Mouse (Mus musculus) hindbrain, postnatal 0 days (tissue): ENCODE data around the gene En2. TPM values are rescaled to one million over a fixed set of nuclear protein-coding genes. Genes with fewer than 3 reads are reported as not detected.

Source experiments
- ATAC-seq: fragments of 200-750 bp; cut with Nextera tagmentation; 2 replicates; pipeline ENCODE4 v1.8.0; 2017; ENCODE audit warnings: mild to moderate bottlenecking, moderate TSS enrichment, moderate library complexity
- DNase-seq: peaks from one replicate; pipeline ENCODE4 v3.0.0-alpha.2; 2015; ENCODE audit warnings: low spot score
- H3K27ac ChIP-seq: fragments of 300-500 bp; sonication (generic); 2 replicates; pipeline ENCODE4 v1.5.1; 2014; ENCODE audit warnings: mild to moderate bottlenecking
- H3K27me3 ChIP-seq: fragments of 300-500 bp; sonication (generic); 2 replicates; pipeline ENCODE4 v1.6.1; 2014; ENCODE audit warnings: low read length, mixed read lengths; ENCODE audit not compliant: insufficient read depth
- H3K36me3 ChIP-seq: fragments of 300-500 bp; sonication (generic); 2 replicates; pipeline ENCODE4 v1.6.1; 2014; ENCODE audit warnings: low read length, mixed read lengths; ENCODE audit not compliant: insufficient read depth
- H3K4me1 ChIP-seq: fragments of 300-500 bp; sonication (generic); 2 replicates; pipeline ENCODE4 v1.6.1; 2014; ENCODE audit warnings: antibody characterized with exemption, low read length, mixed read lengths; ENCODE audit not compliant: insufficient read depth
- H3K4me2 ChIP-seq: fragments of 300-500 bp; sonication (generic); 2 replicates; pipeline ENCODE4 v1.6.1; 2014; ENCODE audit warnings: low read depth, mild to moderate bottlenecking, low read length, moderate library complexity, mixed read lengths
- H3K4me3 ChIP-seq: fragments of 300-500 bp; sonication (generic); 2 replicates; pipeline ENCODE4 v1.5.1; 2014; ENCODE audit warnings: low read length
- H3K9ac ChIP-seq: fragments of 300-500 bp; sonication (generic); replicated peaks from 2 replicates; pipeline ENCODE4 v1.6.1; 2014; ENCODE audit warnings: mild to moderate bottlenecking, low read length, moderate library complexity, mixed read lengths
- H3K9me3 ChIP-seq: fragments of 300-500 bp; sonication (generic); 2 replicates; pipeline ENCODE4 v1.6.1; 2016; ENCODE audit warnings: low read length, mixed read lengths
- CTCF ChIP-seq: IDR thresholded peaks from 2 replicates; pipeline ENCODE4 v1.5.1; 2016; ENCODE audit warnings: antibody characterized with exemption, control low read depth, low read depth
- WGBS: fragments of 180-500 bp; shearing (Covaris S2); extraction: QIAGEN DNeasy Blood & Tissue Kit; methylation state at CpG from one replicate; pipeline ENCODE4 v1.1.7; 2014; 5-methylcytosine and 5-hydroxymethylcytosine counted together
- polyA plus RNA-seq: library from polyadenylated mRNA; unstranded; fragments of >200 nt; fragmentation: Nextera tagmentation; extraction: Ambion mirVana; gene quantifications from 2 replicates; pipeline ENCODE4 v1.2.1, GENCODE M21; 2015
- total RNA-seq: library from RNA; depleted of rRNA; stranded (reverse); fragments of >200 nt; gene quantifications from 2 replicates; pipeline ENCODE4 v1.2.3, GENCODE M21; 2014

The En2 gene
- total and polyA plus RNA-seq, 2 experiments from 2014 or later = 1.1 to 33.8 TPM

GRCm38 (mm10) chr5:28144555-28144954, 20.9 kb upstream of the En2 start:
- no peak overlapping the region for H3K4me2 ChIP-seq
- no peak for TF ChIP-seq CTCF
- H3K9ac ChIP-seq = no peak overlapping the region
- DNase-seq (no peak), ATAC-seq (no peak)
- H3K4me1 ChIP-seq = no peaks in the 10 kb centered on the region
- H3K4me3 ChIP-seq = no peak overlapping the region
- H3K9me3 ChIP-seq = no peaks in the 10 kb centered on the region
- no peak overlapping the region for H3K27ac ChIP-seq
- no peaks in the 10 kb centered on the region for H3K27me3 ChIP-seq
- H3K36me3 ChIP-seq = no peaks in the 10 kb centered on the region

GRCm38 (mm10) chr5:28146018-28146417, 19.5 kb upstream of the En2 start:
- Histone ChIP-seq H3K4me2 (no peak overlapping the region), H3K27me3 (0 out of 2 replicates have a peak, but pooled peaks cover 4% of the 10 kb centered on the region)
- 76% methylated on average over 8 of the region's 8 CpGs for WGBS

GRCm38 (mm10) chr5:28148473-28148872, 17.0 kb upstream of the En2 start:
- no peak for TF ChIP-seq CTCF
- Histone ChIP-seq H3K27ac (no peak overlapping the region), H3K36me3 (no peaks in the 10 kb centered on the region), H3K9ac (no peak overlapping the region), H3K4me2 (no peak overlapping the region), H3K9me3 (no peaks in the 10 kb centered on the region), H3K4me3 (no peak overlapping the region), H3K27me3 (0 out of 2 replicates have a peak, but pooled peaks cover 4% of the 10 kb centered on the region), H3K4me1 (no peaks in the 10 kb centered on the region)
- 28% methylated on average over 3 of the region's 3 CpGs for WGBS
- no peak for DNase-seq
- no peak for ATAC-seq

More at GRCm38 (mm10) chr5:28146018-28146417, 19.5 kb upstream of the En2 start:
- no peak for TF ChIP-seq CTCF
- Histone ChIP-seq H3K27ac (no peak overlapping the region), H3K4me1 (no peaks in the 10 kb centered on the region), H3K36me3 (no peaks in the 10 kb centered on the region), H3K4me3 (no peak overlapping the region), H3K9me3 (no peaks in the 10 kb centered on the region), H3K9ac (no peak overlapping the region)
- DNase-seq (no peak), ATAC-seq (no peak)

- H3K4me3 ChIP-seq = no peak overlapping the region
- no peaks in the 10 kb centered on the region for H3K36me3 ChIP-seq
- H3K27me3 ChIP-seq = peaks cover 8% of the 10 kb centered on the region; the same call in 1 of the 2 replicates
- DNase-seq (peak; percentile 30), ATAC-seq (no peak)
- no peak for TF ChIP-seq CTCF
- no peaks in the 10 kb centered on the region for H3K4me1 ChIP-seq
- H3K4me2 ChIP-seq = no peak overlapping the region
- H3K9me3 ChIP-seq = no peaks in the 10 kb centered on the region
- H3K9ac ChIP-seq = no peak overlapping the region
- WGBS = 39% methylated on average over 3 of the region's 3 CpGs
- H3K27ac ChIP-seq = no peak overlapping the region
These were observed 16.1 kb upstream of the En2 start for GRCm38 (mm10) chr5:28149436-28149835.

- no peak for DNase-seq
These were observed 8.3 kb upstream of the En2 start for GRCm38 (mm10) chr5:28157044-28157730.

GRCm38 (mm10) chr5:28157781-28158180, 7.7 kb upstream of the En2 start:
- Histone ChIP-seq H3K4me2 (peak overlapping the region; percentile 46), H3K4me3 (peak overlapping the region; percentile 4), H3K27ac (no peak overlapping the region), H3K36me3 (no peaks in the 10 kb centered on the region), H3K27me3 (peaks cover 50% of the 10 kb centered on the region), H3K9ac (no peak overlapping the region), H3K4me1 (peaks cover 11% of the 10 kb centered on the region; the same call in 1 of the 2 replicates), H3K9me3 (no peaks in the 10 kb centered on the region)
- ATAC-seq (no peak), DNase-seq (no peak)
- 6% methylated on average over 17 of the region's 17 CpGs for WGBS
- TF ChIP-seq CTCF = no peak

More at GRCm38 (mm10) chr5:28157044-28157730, 8.3 kb upstream of the En2 start:
- H3K9ac ChIP-seq = no peak overlapping the region
- H3K27ac ChIP-seq = no peak overlapping the region
- ATAC-seq = no peak
- H3K4me3 ChIP-seq = no peak overlapping the region
- no peaks in the 10 kb centered on the region for H3K36me3 ChIP-seq
- WGBS = 12% methylated on average over 9 of the region's 9 CpGs
- H3K9me3 ChIP-seq = no peaks in the 10 kb centered on the region
- H3K4me1 ChIP-seq = peaks cover 11% of the 10 kb centered on the region; the same call in 1 of the 2 replicates
- peaks cover 46% of the 10 kb centered on the region for H3K27me3 ChIP-seq
- TF ChIP-seq CTCF = no peak
- no peak overlapping the region for H3K4me2 ChIP-seq
